Mouse (Mus musculus) telencephalon, adult 2 months (tissue): ENCODE results near the gene Erbb3.
A peak's percentile ranks its signal among the peaks of the same experiment; 100 is the strongest.

Experiments
- DNase-seq: peaks from one replicate; pipeline ENCODE4 v3.0.0-alpha.2; 2011; ENCODE audit warnings: low read depth, low spot score

Gene Erbb3

DNA sequence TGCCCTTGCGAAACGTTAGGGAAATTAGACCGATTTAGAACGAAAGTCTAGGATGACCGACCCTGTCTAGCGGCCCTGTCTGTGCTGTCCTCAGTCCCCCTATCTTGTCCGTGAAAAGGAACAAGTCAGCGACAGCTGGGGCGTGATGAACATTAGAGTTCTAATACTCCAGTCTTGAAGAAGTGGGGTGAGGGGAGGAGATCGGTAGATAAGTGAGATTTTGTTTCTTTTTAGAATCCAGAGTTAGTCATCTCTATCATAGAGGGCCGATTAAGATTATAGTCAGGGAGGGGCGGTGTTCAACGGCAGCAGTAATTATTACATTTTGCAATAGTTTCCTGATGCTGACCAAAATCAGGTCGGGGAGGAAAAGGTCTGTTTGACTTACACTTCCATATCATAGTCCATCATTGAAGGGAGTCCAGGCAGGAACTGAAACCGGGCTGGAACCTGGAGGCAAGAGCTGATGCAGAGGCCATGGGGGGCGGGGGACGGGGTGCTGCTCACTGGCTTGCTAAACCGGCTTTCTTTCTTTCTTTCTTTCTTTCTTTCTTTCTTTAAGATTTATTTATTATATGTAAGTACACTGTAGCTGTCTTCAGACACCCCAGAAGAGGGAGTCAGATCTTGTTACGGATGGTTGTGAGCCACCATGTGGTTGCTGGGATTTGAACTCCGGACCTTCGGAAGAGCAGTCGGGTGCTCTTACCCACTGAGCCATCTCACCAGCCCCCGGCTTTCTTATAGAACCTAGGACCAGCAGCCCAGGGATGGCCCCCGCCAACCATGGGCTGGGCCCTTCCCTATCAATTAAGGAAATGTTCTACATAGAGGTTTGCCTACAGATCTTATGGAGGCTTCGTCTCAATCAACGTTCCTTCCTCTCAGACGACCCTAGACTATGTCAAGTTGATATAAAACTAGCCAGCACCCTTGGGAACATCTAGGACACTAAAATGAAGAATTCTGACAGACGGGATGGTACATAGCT is 62.8 kb downstream of the Erbb3 start:
- no peak for DNase-seq

GRCm38 (mm10) chr10:128525671-128526308 is 63.7 kb downstream of the Erbb3 start, which contains the start of gene Esyt1:
TSS of gene Esyt1 (minus strand) at chr10:128525871.
- DNase-seq = peak; percentile 97

DNA sequence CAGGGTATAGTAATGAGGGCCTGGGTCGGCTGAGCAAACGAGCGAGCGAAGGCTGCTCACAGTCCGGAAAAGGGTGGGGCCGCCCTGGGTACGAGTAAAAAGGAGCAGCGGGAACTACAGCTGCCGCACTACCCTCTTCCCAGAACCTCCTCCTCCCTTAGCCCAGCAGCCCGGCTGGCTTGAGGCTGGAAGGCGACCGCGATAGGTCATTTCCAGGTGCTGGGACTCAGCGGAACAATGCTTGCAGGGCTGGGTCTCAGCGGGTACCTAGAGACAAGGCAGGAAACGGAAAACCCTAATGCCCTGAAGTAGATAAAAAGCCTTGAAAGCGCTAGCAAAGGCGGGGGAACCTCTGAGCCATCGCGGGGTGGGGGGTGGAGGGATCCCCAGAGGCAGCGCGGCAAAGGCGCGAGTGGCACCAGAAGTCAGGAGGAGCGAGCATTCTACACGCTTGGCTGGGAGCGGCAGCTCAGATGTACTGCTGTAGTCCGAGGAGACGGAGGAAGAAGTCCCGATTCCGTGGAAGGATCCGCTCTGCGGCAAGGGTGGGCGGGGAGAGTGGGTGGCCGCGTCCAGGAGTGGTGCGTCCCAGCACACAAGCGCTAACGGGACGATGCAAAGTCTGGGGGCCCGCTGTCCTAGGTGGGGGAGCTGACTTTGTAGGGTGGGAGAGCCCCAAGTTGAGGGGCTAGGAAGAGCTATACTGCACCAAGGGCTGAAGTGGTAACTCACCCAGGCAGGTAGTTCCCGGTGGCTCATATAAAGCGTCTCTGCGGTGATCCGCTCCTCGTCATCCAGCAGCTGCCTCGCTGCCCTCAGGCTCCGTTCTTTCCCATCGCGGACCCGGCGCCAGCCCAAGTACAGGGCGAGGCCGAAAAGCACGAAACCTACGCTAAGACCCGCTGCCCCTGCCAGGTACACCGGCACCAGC is 64.5 kb downstream of the Erbb3 start:
- DNase-seq = no peak

GRCm38 (mm10) chr10:128524111-128524731 is 65.2 kb downstream of the Erbb3 start:
- DNase-seq = no peak

DNA sequence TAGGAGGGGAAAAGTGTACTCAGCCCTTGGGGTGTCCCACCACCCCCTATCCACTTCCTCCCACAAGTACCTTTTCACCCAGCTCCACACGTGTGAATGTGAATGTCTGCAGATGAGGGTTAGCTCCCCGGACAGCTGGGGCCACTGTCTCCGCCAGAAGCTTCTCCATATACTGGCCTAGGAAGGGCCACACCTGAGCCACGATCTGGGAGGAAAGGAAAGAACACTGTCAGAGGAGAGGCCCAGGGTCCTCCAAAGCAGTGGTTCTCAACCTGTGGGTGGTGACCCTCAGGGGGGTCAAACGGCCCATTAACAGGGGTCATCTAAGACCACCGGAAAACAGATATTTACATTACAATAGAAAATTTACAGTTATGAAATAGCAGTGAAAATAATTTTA is 67.1 kb downstream of the Erbb3 start:
- no peak for DNase-seq

- DNase-seq = no peak
Observed at GRCm38 (mm10) chr10:128520591-128520990, 68.9 kb downstream of the Erbb3 start.

GRCm38 (mm10) chr10:128518833-128519232 is 70.6 kb downstream of the Erbb3 start:
- DNase-seq = no peak
